Mouse (Mus musculus): Measurements from ENCODE around the gene Ptpn22.

Ptpn22 gene

DNA sequence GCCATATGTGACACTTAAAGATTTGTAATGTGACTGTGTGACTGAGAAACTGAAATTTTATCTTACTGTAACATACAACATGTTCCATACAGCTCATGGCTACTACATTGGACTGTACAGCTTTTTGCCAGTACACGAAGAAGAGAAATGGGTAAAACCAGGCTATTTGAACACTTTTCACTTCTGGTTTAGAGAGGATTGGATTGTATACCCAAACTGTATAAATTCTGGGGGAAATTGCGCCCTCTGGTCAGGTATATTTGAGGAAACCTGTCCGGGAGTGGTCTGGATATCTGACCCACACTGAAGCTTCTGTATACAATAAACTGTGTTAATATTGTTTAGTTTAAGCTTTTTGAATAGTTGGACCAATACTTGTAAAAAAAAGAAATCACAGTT is 57.2 kb downstream of the Ptpn22 start:
- in situ Hi-C loops (cut with MseI, MboI) = no loop called here

DNA sequence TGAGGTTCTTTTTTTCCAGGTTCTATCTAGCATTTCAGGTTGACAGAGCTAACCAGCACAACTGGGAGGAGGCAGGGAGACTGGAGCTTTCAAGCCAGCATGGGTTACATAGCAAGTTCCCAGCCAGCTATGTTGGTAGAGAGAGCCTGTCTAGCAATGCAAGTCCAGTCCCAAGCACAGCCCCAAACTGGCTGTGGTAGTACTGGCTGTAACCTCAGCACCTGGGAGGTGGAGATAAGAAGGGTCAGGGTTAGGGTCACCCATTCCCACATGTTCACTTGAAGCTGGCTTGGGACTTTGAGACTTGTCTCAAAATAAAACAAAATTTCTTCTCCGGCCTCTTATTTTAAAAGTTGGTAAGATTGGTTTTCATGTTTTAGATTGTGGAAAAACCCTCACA is 60.5 kb downstream of the Ptpn22 start:
- in situ Hi-C loops (cut with MseI, MboI) = no loop called here

DNA sequence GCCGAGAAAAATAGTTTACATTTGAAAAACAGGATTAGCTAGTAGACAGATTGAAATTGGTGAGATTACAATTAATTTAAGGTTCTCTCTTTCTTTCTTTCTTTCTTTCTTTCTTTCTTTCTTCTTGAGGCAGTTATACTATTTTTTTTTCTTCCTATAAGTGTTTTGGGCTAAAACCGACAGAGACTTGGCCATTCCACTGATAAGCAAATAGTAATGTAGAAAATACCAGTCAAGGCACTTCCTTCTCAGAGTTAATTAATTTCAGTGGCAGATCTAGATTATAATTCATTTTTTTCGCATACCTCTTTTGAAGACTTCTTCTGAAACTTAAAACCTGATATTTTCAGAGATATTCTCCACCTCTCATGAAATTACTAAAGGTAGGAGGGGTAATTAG is 65.7 kb downstream of the Ptpn22 start:
- in situ Hi-C loops (cut with MseI, MboI) = no loop called here

DNA sequence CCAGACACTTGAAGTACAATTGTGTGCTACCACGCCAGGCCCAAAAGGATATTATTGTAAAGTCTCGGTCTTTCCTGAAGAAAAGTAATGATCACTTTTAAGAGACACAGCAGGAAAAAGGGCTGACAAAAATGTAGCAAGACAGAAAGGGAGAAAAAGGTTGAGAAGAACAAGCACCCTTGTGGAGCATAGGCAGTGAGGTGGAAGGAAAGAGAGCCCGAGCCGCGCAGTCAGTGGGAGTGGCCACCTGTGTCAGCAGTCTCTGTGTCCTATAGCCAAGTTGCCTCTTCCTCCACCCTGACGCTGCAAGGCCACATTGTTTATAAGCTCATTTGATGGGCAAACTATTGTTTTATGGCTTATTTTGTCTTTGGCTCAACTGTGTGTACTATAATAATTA is 67.9 kb downstream of the Ptpn22 start:
- in situ Hi-C loops (cut with MseI, MboI) = no loop called here

DNA sequence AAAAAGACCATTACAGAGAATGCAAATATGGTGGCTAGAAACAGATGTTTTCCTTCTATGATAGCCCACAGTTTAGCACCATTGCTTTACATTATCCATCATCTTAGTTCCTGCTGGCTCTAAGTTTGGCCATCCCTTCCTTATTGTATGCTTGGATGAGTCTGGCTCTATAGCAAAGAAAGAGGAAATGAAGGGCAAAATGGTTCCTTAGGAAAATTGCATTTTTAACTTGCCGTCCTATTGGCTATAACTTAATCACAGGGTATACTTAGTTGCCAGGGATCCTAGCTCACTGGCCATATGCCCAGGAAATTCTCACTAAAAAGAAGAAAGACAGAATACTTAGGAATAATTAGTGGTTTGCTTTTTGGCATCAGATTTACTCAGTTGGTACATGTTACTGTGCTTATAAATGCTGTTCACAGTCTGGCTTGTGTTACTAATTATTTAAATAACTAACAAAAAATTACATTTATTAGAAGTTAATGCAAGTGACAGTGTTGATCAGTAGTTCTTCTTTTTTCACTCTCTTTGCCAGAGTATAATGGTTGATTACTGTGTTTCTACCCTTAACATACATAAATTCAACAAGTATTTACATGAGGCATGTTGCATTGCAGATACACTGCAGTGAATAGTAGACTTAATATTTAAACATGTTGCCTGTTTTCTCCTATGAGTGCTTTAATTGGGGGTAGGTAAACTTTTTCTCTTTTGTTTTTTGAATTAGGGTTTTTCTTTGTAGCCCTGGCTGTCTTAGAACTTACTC is 85.4 kb downstream of the Ptpn22 start:
- in situ Hi-C loops (cut with MseI, MboI) = no loop called here

DNA sequence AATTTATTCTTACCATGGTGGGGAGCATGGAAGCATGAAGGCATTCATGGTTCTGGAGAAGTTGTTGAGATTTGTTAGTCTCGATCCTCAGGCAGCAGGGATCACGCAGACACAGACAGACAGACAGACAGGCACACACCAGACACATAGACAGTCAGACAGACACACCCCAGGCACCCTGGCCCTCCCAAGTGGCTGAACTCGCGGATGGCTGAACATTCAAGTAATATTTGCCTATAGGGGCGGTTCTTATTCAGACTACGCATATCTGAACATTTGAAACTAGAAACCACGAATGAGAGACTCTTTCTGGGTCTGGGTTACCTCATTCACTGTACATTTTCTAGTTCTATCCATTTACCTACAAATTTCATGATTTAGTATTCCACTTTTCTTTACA is 89.1 kb downstream of the Ptpn22 start:
- in situ Hi-C loops (cut with MseI, MboI) = no loop called here

DNA sequence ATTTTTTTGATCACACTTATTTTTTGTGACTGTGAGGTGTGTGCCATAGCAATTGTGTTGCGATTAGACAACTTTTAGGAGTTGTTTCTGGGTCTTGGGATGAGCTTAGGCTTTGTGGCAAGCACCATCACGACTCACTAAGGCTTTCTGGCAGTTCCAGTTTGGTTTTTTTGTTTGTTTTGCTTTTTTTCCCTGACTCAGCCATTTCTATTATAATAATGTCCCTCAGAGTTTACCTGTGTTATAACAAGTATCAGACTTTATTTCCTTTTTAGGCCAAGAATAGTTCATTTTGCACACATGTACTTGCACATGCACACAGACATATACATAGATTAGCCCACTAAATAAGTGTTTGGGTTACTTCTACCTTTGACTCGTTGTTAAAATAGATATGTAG is 101.0 kb downstream of the Ptpn22 start:
- in situ Hi-C loops (cut with MseI, MboI) = no loop called here
